Mouse (Mus musculus) heart, embryonic 13.5 days (tissue): ENCODE measurements around the gene Atp2b1. TPM values are rescaled to one million over a fixed set of nuclear protein-coding genes. Genes with fewer than 3 reads are reported as not detected.

Experiments used
- polyA plus RNA-seq: library from polyadenylated mRNA; unstranded; fragments of >200 nt; fragmentation: Nextera tagmentation; extraction: Ambion mirVana; gene quantifications from 2 replicates; pipeline ENCODE4 v1.2.1, GENCODE M21; 2015

The Atp2b1 gene
- polyA plus RNA-seq, 1 experiment from 2014 or later = 82.8 TPM

Other genes starting within 250 kb of the Atp2b1 start
- gene Poc1b, start 192.6 kb downstream of the Atp2b1 start, polyA plus RNA-seq = 8.1 and 10.0 TPM in 2 replicates
- gene Galnt4, start 193.8 kb downstream of the Atp2b1 start, polyA plus RNA-seq = 5.2 and 5.3 TPM in 2 replicates
- gene Phxr2, start 211.9 kb downstream of the Atp2b1 start, polyA plus RNA-seq = not detected in 2 replicates